Mouse (Mus musculus): ENCODE data around the gene Gpr6. TPM values are rescaled to one million over a fixed set of nuclear protein-coding genes. Genes with fewer than 3 reads are reported as not detected.

Gene Gpr6
- polyA plus RNA-seq, 1 experiment = not detected

DNA sequence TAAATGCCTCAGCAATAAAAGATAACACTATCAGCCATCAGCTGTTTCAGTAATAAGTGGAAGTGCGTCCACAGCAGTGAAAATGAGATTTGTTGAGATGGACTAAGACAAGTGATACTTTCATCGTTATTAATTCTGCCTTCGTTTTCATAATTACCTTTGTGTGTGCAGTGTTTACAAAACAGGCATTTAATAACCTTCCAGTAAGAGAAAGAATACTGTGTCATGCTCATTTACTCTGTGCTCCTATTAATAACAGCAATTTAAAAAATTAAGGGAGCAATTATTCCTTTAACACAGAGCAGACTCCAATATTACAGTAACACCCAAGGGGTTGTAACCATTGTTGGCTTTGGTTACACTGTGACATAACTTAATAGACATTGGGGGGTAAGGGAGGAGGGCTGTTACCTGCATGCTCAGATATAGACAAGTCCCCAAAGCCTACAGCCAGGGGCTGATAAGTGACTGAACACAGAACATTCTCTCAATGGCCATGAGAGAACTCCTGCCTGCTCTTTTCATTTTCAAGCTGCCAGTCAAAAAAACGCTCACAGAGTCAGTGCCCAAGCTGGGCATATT lies 11.7 kb downstream of the Gpr6 start:
- Histone ChIP-seq H3K4me3 (ENCODE audit: control insufficient read depth, insufficient read depth, low read length) (no peak overlapping the region), H3K27ac (ENCODE audit: control insufficient read depth, insufficient read depth, low read length) (no peak overlapping the region), H3K27me3 (ENCODE audit: control insufficient read depth, insufficient read depth, low read length) (no peaks in the 10 kb centered on the region), H3K4me1 (replicated peaks; ENCODE audit: control insufficient read depth, insufficient read depth, low read length) (no peaks in the 10 kb centered on the region), H3K36me3 (ENCODE audit: control insufficient read depth, insufficient read depth, low read length) (no peaks in the 10 kb centered on the region)
- TF ChIP-seq CTCF (IDR thresholded peaks at IDR 0.05; ENCODE audit: borderline replicate concordance, control insufficient read depth, extremely low read depth, insufficient read depth, low read length, poor library complexity) = no peak
- WGBS = 84% methylated on average over 4 of the region's 4 CpGs
- DNase-seq = no peak

DNA sequence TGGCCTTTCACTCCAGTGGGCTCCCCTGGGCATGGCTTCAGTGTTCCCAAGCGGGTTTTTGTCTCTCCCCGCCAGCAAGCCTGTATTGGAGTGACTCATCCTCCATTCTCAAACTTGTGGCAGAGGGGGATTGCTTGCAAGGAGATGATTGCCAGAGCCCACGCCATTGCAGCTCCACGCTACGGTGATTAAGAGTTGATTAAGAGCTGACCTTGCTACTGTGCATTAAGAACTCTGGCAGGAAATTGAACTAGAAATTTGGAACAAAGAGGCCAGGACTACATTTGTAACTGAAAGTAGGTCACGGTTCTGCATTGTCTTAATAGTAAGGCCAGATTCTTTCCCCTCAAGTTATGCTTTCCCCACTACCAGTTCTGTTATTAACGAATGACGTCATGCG lies 16.5 kb downstream of the Gpr6 start:
- TF ChIP-seq CTCF (IDR thresholded peaks at IDR 0.05; ENCODE audit: borderline replicate concordance, control insufficient read depth, extremely low read depth, insufficient read depth, low read length, poor library complexity) (no peak), POLR2A (IDR thresholded peaks at IDR 0.05; ENCODE audit: control insufficient read depth, extremely low read depth, insufficient read depth, low read length, poor library complexity) (no peak)
- Histone ChIP-seq H3K4me1 (replicated peaks; ENCODE audit: control insufficient read depth, insufficient read depth, low read length) (no peaks in the 10 kb centered on the region), H3K27ac (ENCODE audit: control insufficient read depth, insufficient read depth, low read length) (no peak overlapping the region), H3K27me3 (ENCODE audit: control insufficient read depth, insufficient read depth, low read length) (no peaks in the 10 kb centered on the region), H3K4me3 (ENCODE audit: control insufficient read depth, insufficient read depth, low read length) (no peak overlapping the region), H3K36me3 (ENCODE audit: control insufficient read depth, insufficient read depth, low read length) (no peaks in the 10 kb centered on the region)
- 92% methylated on average over 9 of the region's 9 CpGs for WGBS
- DNase-seq = no peak

DNA sequence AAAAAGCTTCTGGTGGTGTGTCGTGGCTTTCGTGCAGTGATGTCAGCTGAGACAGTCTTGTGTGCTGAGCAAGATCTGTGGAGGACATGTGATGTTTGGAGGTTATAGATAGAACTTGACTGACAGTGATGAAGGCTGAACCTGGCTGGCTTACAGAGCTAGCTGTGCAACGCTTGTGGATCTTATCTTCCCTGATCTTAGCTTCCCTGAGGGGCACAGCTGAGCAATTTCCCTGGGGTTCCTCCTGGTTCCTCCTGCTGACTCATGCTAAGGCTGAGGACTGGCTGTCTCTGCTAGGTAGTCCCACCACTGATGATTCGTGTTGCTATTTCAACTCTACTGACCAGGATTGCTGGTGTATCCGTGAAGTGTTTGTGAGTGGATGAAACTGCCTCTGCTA lies 18.1 kb downstream of the Gpr6 start:
- Histone ChIP-seq H3K4me1 (replicated peaks; ENCODE audit: control insufficient read depth, insufficient read depth, low read length) (no peaks in the 10 kb centered on the region), H3K4me3 (ENCODE audit: control insufficient read depth, insufficient read depth, low read length) (no peak overlapping the region), H3K27me3 (ENCODE audit: control insufficient read depth, insufficient read depth, low read length) (no peaks in the 10 kb centered on the region), H3K27ac (ENCODE audit: control insufficient read depth, insufficient read depth, low read length) (no peak overlapping the region), H3K36me3 (ENCODE audit: control insufficient read depth, insufficient read depth, low read length) (no peaks in the 10 kb centered on the region)
- WGBS = 69% methylated on average over 5 of the region's 5 CpGs
- no peak for DNase-seq
- TF ChIP-seq CTCF (IDR thresholded peaks at IDR 0.05; ENCODE audit: borderline replicate concordance, control insufficient read depth, extremely low read depth, insufficient read depth, low read length, poor library complexity) = no peak
- no peak for TF ChIP-seq POLR2A (IDR thresholded peaks at IDR 0.05; ENCODE audit: control insufficient read depth, extremely low read depth, insufficient read depth, low read length, poor library complexity)

DNA sequence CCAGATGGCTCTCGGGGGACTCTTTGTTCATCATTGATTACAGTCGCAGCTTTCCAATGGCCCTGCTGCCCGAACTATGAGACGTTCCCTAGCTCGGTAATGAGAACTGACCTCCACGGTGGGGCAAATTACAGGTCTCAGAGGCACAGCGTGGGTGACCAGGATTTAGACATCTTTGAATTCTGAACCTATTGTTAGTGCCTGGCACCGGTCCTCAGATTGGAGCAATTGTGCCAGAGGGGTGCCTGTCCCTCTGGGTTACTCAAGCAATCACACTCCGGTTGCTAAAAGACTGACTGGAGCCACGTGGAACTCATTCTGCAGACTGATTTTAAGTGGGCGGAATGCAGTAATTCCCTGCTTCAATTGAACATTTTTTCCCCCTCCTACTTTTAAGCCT lies 29.8 kb downstream of the Gpr6 start:
- 90% methylated on average over 11 of the region's 11 CpGs for WGBS
- DNase-seq = no peak

DNA sequence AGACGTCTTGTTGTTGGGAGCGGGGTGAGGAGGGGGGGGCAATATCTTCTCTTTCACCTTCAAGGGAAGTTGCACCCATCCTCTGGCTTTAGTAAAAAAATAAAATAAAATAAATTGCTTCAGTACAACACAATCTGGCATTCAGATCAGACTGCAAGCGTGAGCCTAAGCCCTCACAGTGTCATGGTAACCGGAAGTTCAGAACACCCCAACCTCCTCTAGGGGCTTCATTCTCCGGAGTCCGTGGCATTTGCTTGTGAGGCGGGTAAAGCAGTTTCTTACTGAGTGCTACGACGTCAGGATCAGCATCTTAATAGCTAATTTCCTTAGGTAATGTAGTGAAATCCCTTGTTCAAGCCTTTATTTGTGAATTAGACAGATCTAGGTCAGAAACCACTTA lies 30.6 kb downstream of the Gpr6 start:
- no peak overlapping the region for H3K4me3 ChIP-seq (ENCODE audit: control insufficient read depth, insufficient read depth, low read length)

More for the DNA sequence above, 29.8 kb downstream of the Gpr6 start:
- TF ChIP-seq CTCF (IDR thresholded peaks at IDR 0.05; ENCODE audit: borderline replicate concordance, control insufficient read depth, extremely low read depth, insufficient read depth, low read length, poor library complexity) = no peak
- TF ChIP-seq POLR2A (IDR thresholded peaks at IDR 0.05; ENCODE audit: control insufficient read depth, extremely low read depth, insufficient read depth, low read length, poor library complexity) = no peak
- Histone ChIP-seq H3K4me3 (ENCODE audit: control insufficient read depth, insufficient read depth, low read length) (no peak overlapping the region), H3K27me3 (ENCODE audit: control insufficient read depth, insufficient read depth, low read length) (no peaks in the 10 kb centered on the region), H3K4me1 (replicated peaks; ENCODE audit: control insufficient read depth, insufficient read depth, low read length) (no peaks in the 10 kb centered on the region), H3K27ac (ENCODE audit: control insufficient read depth, insufficient read depth, low read length) (no peak overlapping the region), H3K36me3 (ENCODE audit: control insufficient read depth, insufficient read depth, low read length) (no peaks in the 10 kb centered on the region)

DNA sequence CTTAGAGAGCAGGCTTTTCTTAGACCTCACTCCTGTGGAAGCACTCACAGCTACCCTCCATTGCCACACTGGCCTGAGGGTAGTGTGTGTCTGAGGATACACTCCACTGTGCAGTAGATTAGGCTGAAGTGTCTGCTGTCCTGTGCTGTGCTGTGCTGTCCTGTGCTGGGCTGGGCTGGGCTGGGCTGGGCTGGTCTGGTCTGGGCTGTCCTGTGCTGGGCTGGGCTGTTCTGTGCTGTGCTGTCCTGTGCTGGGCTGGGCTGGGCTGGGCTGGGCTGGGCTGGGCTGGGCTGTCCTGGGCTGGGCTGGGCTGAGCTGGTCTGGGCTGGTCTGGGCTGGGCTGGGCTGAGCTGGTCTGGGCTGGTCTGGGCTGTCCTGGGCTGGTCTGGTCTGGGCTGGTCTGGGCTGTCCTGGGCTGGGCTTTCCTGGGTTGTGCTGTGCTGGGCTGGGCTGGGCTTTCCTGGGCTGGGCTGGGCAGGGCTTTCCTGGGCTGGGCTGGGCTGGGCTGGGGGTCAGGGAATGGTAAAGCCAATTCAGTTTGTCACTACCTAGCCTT lies 31.5 kb downstream of the Gpr6 start:
- DNase-seq = no peak
- no peaks in the 10 kb centered on the region for H3K4me1 ChIP-seq (replicated peaks; ENCODE audit: control insufficient read depth, insufficient read depth, low read length)
- no peak overlapping the region for H3K4me3 ChIP-seq (ENCODE audit: control insufficient read depth, insufficient read depth, low read length)
- H3K27ac ChIP-seq (ENCODE audit: control insufficient read depth, insufficient read depth, low read length) = no peak overlapping the region
- no peaks in the 10 kb centered on the region for H3K36me3 ChIP-seq (ENCODE audit: control insufficient read depth, insufficient read depth, low read length)
- TF ChIP-seq CTCF (IDR thresholded peaks at IDR 0.05; ENCODE audit: borderline replicate concordance, control insufficient read depth, extremely low read depth, insufficient read depth, low read length, poor library complexity) (no peak), POLR2A (IDR thresholded peaks at IDR 0.05; ENCODE audit: control insufficient read depth, extremely low read depth, insufficient read depth, low read length, poor library complexity) (no peak)
- H3K27me3 ChIP-seq (ENCODE audit: control insufficient read depth, insufficient read depth, low read length) = no peaks in the 10 kb centered on the region

More for the DNA sequence above, 30.6 kb downstream of the Gpr6 start:
- Histone ChIP-seq H3K27ac (ENCODE audit: control insufficient read depth, insufficient read depth, low read length) (no peak overlapping the region), H3K27me3 (ENCODE audit: control insufficient read depth, insufficient read depth, low read length) (no peaks in the 10 kb centered on the region), H3K4me1 (replicated peaks; ENCODE audit: control insufficient read depth, insufficient read depth, low read length) (no peaks in the 10 kb centered on the region), H3K36me3 (ENCODE audit: control insufficient read depth, insufficient read depth, low read length) (no peaks in the 10 kb centered on the region)
- 87% methylated on average over 9 of the region's 9 CpGs for WGBS
- no peak for TF ChIP-seq POLR2A (IDR thresholded peaks at IDR 0.05; ENCODE audit: control insufficient read depth, extremely low read depth, insufficient read depth, low read length, poor library complexity)
- no peak for TF ChIP-seq CTCF (IDR thresholded peaks at IDR 0.05; ENCODE audit: borderline replicate concordance, control insufficient read depth, extremely low read depth, insufficient read depth, low read length, poor library complexity)
- DNase-seq = no peak

DNA sequence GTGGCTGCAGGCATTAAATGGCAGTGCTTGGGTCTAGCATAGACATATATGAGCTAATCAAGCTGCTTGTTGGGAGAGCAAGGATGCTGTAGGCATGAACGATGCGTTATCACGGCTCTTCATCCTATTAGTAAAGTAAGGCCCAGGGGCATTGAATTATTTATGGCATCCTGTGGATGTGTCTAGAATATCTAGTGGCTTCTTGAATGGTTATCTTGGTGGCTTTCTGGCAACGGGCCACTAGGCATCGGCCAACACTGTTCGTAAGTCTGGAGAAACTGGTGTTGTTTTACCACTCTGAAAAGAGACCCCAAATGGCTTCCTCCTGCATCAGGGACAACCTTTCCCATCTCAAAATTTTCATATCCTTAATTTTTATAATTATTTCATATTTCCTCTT lies 33.6 kb downstream of the Gpr6 start:
- TF ChIP-seq CTCF (IDR thresholded peaks at IDR 0.05; ENCODE audit: borderline replicate concordance, control insufficient read depth, extremely low read depth, insufficient read depth, low read length, poor library complexity) (no peak), POLR2A (IDR thresholded peaks at IDR 0.05; ENCODE audit: control insufficient read depth, extremely low read depth, insufficient read depth, low read length, poor library complexity) (no peak)

More for the DNA sequence above, 33.6 kb downstream of the Gpr6 start:
- no peak overlapping the region for H3K27ac ChIP-seq (ENCODE audit: control insufficient read depth, insufficient read depth, low read length)
- no peaks in the 10 kb centered on the region for H3K36me3 ChIP-seq (ENCODE audit: control insufficient read depth, insufficient read depth, low read length)
- no peak overlapping the region for H3K4me3 ChIP-seq (ENCODE audit: control insufficient read depth, insufficient read depth, low read length)
- H3K4me1 ChIP-seq (replicated peaks; ENCODE audit: control insufficient read depth, insufficient read depth, low read length) = no peaks in the 10 kb centered on the region
- no peaks in the 10 kb centered on the region for H3K27me3 ChIP-seq (ENCODE audit: control insufficient read depth, insufficient read depth, low read length)
- WGBS = 90% methylated on average over 6 of the region's 6 CpGs
- no peak for DNase-seq

Measured in thymus, adult 2 months (tissue).